Mouse (Mus musculus) cortical plate, adult 2 months (tissue): ENCODE measurements around the gene Gsta2.
"Not testable (repeated sequence)": the region's sequence is repeated elsewhere in the genome, so short reads cannot be mapped to it uniquely, and the experiment has no call there.

Experiments used
- CTCF ChIP-seq: fragments of 200-500 bp; IDR thresholded peaks from 2 replicates; pipeline ENCODE4 v1.5.1; 2011; ENCODE audit warnings: mild to moderate bottlenecking, control low read depth, low read length; ENCODE audit not compliant: insufficient read depth; ENCODE audit errors: extremely low read depth
- POLR2A ChIP-seq: fragments of 200-500 bp; IDR thresholded peaks from 2 replicates; pipeline ENCODE4 v1.6.1; 2011; ENCODE audit warnings: mild to moderate bottlenecking, low read length, control low read depth; ENCODE audit not compliant: insufficient read depth; ENCODE audit errors: extremely low read depth

DNA sequence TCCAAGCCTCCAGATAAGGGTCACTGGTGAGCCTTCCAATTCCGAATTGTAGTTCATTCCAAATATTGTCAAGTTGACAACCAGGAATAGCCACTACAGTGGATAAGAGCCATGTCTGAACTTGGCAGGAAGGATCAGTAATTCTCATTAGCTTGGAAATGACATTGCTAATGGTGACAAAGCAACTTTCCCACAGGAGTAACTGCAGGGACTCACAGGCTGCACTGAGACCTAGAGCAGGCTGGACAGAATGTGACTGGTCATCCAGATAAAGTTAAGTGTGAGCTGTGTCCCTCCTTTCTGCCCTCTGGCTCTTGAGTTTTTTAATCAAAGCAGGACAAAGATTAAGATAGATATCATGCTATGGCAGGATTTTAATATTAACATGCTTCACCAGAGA is 66.5 kb downstream of the Gsta2 start:
- not testable (repeated sequence) for TF ChIP-seq CTCF, POLR2A
